Mouse (Mus musculus) forebrain, embryonic 16.5 days (tissue): ENCODE measurements around the gene Unc5b. TPM values are rescaled to one million over a fixed set of nuclear protein-coding genes. Genes with fewer than 3 reads are reported as not detected.
A peak's percentile ranks its signal among the peaks of the same experiment; 100 is the strongest.
"Not testable (repeated sequence)": the region's sequence is repeated elsewhere in the genome, so short reads cannot be mapped to it uniquely, and the experiment has no call there.

Experiments
- ATAC-seq: fragments of 200-750 bp; cut with Nextera tagmentation; 2 replicates; pipeline ENCODE4 v1.8.0; 2017; ENCODE audit warnings: mild to moderate bottlenecking, moderate library complexity
- H3K27ac ChIP-seq: fragments of 300-500 bp; sonication (generic); 2 replicates; pipeline ENCODE4 v1.5.1; 2014; ENCODE audit warnings: low read length, control low read depth
- H3K27me3 ChIP-seq: fragments of 300-500 bp; sonication (generic); replicated peaks from 2 replicates; pipeline ENCODE4 v1.6.1; 2014; ENCODE audit warnings: low read length; ENCODE audit not compliant: control insufficient read depth, insufficient read depth
- H3K36me3 ChIP-seq: fragments of 300-500 bp; sonication (generic); 2 replicates; pipeline ENCODE4 v1.6.1; 2014; ENCODE audit not compliant: control insufficient read depth, insufficient read depth
- H3K4me1 ChIP-seq: fragments of 300-500 bp; sonication (generic); replicated peaks from 2 replicates; pipeline ENCODE4 v1.6.1; 2014; ENCODE audit warnings: low read length; ENCODE audit not compliant: control insufficient read depth, insufficient read depth
- H3K4me2 ChIP-seq: fragments of 300-500 bp; sonication (generic); 2 replicates; pipeline ENCODE4 v1.6.1; 2014; ENCODE audit warnings: mild to moderate bottlenecking, low read length, control low read depth
- H3K4me3 ChIP-seq: fragments of 300-500 bp; sonication (generic); replicated peaks from 2 replicates; pipeline ENCODE4 v1.5.1; 2014; ENCODE audit warnings: mild to moderate bottlenecking, low read length, control low read depth
- H3K9ac ChIP-seq: fragments of 300-500 bp; sonication (generic); replicated peaks from 2 replicates; pipeline ENCODE4 v1.6.1; 2014; ENCODE audit warnings: low read depth, low read length, control low read depth
- H3K9me3 ChIP-seq: fragments of 300-500 bp; sonication (generic); 2 replicates; pipeline ENCODE4 v1.6.1; 2016; ENCODE audit warnings: low read length; ENCODE audit not compliant: control insufficient read depth
- WGBS: fragments of 180-500 bp; shearing (Covaris S2); extraction: QIAGEN DNeasy Blood & Tissue Kit; methylation state at CpG from one replicate; pipeline ENCODE4 v1.1.7; 2014; 5-methylcytosine and 5-hydroxymethylcytosine counted together
- polyA plus RNA-seq: library from polyadenylated mRNA; unstranded; fragments of >200 nt; fragmentation: Nextera tagmentation; extraction: Ambion mirVana; gene quantifications from 2 replicates; pipeline ENCODE4 v1.2.1, GENCODE M21; 2015

The Unc5b gene
- polyA plus RNA-seq, 1 experiment from 2014 or later, result 2.6 TPM

- H3K27ac ChIP-seq, result peak within 1 kb of the TSS; percentile 57
- peaks cover 17% of the 10 kb centered on the region for H3K4me1 ChIP-seq
- H3K27me3 ChIP-seq, result no peaks in the 10 kb centered on the region
- ATAC-seq, result peak; percentile 91
- 6% methylated on average over 37 of the region's 41 CpGs for WGBS
- H3K4me2 ChIP-seq, result peak within 1 kb of the TSS; percentile 91
- no peaks in the 10 kb centered on the region for H3K9me3 ChIP-seq
- H3K4me3 ChIP-seq, result peak within 1 kb of the TSS; percentile 77
- H3K9ac ChIP-seq, result peak within 1 kb of the TSS; percentile 84
- H3K36me3 ChIP-seq, result no peaks in the 10 kb centered on the region
Observed at GRCm38 (mm10) chr10:60752040-60753020, 79.1 kb downstream of the Unc5b start, which contains the start of gene Slc29a3. Gene Slc29a3, minus strand, starts transcription at chr10:60752794.

GRCm38 (mm10) chr10:60747667-60748212 is 83.6 kb downstream of the Unc5b start:
- WGBS, result 89% methylated on average over 6 of the region's 6 CpGs
- H3K4me2 ChIP-seq, result no peak overlapping the region
- H3K27ac ChIP-seq, result no peak overlapping the region
- ATAC-seq, result no peak
- no peak overlapping the region for H3K4me3 ChIP-seq
- no peaks in the 10 kb centered on the region for H3K9me3 ChIP-seq
- H3K4me1 ChIP-seq, result peaks cover 24% of the 10 kb centered on the region
- no peaks in the 10 kb centered on the region for H3K27me3 ChIP-seq
- no peaks in the 10 kb centered on the region for H3K36me3 ChIP-seq
- 0 out of 2 replicates have a peak overlapping the region, but pooled peaks have one; percentile 15 for H3K9ac ChIP-seq

- 83% methylated on average over 2 of the region's 2 CpGs for WGBS
- Histone ChIP-seq H3K27me3 (no peaks in the 10 kb centered on the region), H3K4me1 (peaks cover 16% of the 10 kb centered on the region), H3K9ac (no peak overlapping the region; the same call in 1 of the 2 replicates), H3K36me3 (no peaks in the 10 kb centered on the region), H3K27ac (no peak overlapping the region), H3K9me3 (no peaks in the 10 kb centered on the region), H3K4me2 (no peak overlapping the region), H3K4me3 (no peak overlapping the region)
- ATAC-seq, result no peak
Observed at GRCm38 (mm10) chr10:60746512-60746911, 84.9 kb downstream of the Unc5b start.

GRCm38 (mm10) chr10:60744543-60745290 is 86.7 kb downstream of the Unc5b start:
- no peak for ATAC-seq
- H3K4me2 ChIP-seq, result no peak overlapping the region
- no peaks in the 10 kb centered on the region for H3K27me3 ChIP-seq
- no peaks in the 10 kb centered on the region for H3K36me3 ChIP-seq
- 93% methylated on average over 14 of the region's 14 CpGs for WGBS
- H3K4me1 ChIP-seq, result peaks cover 14% of the 10 kb centered on the region
- no peaks in the 10 kb centered on the region for H3K9me3 ChIP-seq
- no peak overlapping the region for H3K27ac ChIP-seq
- H3K9ac ChIP-seq, result no peak overlapping the region
- no peak overlapping the region for H3K4me3 ChIP-seq

GRCm38 (mm10) chr10:60743681-60744080 is 87.7 kb downstream of the Unc5b start:
- Histone ChIP-seq H3K9me3 (no peaks in the 10 kb centered on the region), H3K27me3 (no peaks in the 10 kb centered on the region), H3K4me1 (peaks cover 14% of the 10 kb centered on the region), H3K4me3 (no peak overlapping the region), H3K9ac (no peak overlapping the region), H3K36me3 (no peaks in the 10 kb centered on the region), H3K27ac (no peak overlapping the region), H3K4me2 (no peak overlapping the region)
- no peak for ATAC-seq
- 65% methylated on average over 9 of the region's 9 CpGs for WGBS

GRCm38 (mm10) chr10:60742942-60743341 is 88.4 kb downstream of the Unc5b start:
- no peaks in the 10 kb centered on the region for H3K36me3 ChIP-seq
- H3K9me3 ChIP-seq, result no peaks in the 10 kb centered on the region
- no peaks in the 10 kb centered on the region for H3K27me3 ChIP-seq
- peaks cover 13% of the 10 kb centered on the region for H3K4me1 ChIP-seq
- WGBS, result 87% methylated on average over 6 of the region's 6 CpGs
- no peak for ATAC-seq
- no peak overlapping the region for H3K27ac ChIP-seq
- no peak overlapping the region for H3K9ac ChIP-seq
- no peak overlapping the region for H3K4me3 ChIP-seq
- H3K4me2 ChIP-seq, result no peak overlapping the region

GRCm38 (mm10) chr10:60742296-60742695 is 89.1 kb downstream of the Unc5b start:
- not testable (repeated sequence) for H3K27ac ChIP-seq, H3K27me3 ChIP-seq, H3K4me2 ChIP-seq, H3K9me3 ChIP-seq, H3K4me3 ChIP-seq, H3K4me1 ChIP-seq, H3K36me3 ChIP-seq, H3K9ac ChIP-seq, ATAC-seq
- WGBS, result 74% methylated on average over 1 of the region's 1 CpGs

GRCm38 (mm10) chr10:60741435-60741834 is 89.9 kb downstream of the Unc5b start:
- no peaks in the 10 kb centered on the region for H3K9me3 ChIP-seq
- H3K9ac ChIP-seq, result no peak overlapping the region
- H3K27ac ChIP-seq, result no peak overlapping the region
- H3K27me3 ChIP-seq, result no peaks in the 10 kb centered on the region
- H3K36me3 ChIP-seq, result peaks cover 3% of the 10 kb centered on the region; the same call in 1 of the 2 replicates
- H3K4me2 ChIP-seq, result no peak overlapping the region
- H3K4me3 ChIP-seq, result no peak overlapping the region
- 85% methylated on average over 7 of the region's 7 CpGs for WGBS
- ATAC-seq, result no peak
- H3K4me1 ChIP-seq, result peaks cover 1% of the 10 kb centered on the region; the same call in 1 of the 2 replicates
